Mouse (Mus musculus) spleen, adult 18-20 months (tissue): Measurements from ENCODE around the gene Trp63.

Experiments used
- DNase-seq, 2 experiments: peaks; one replicate each; pipeline ENCODE4 v3.0.0; 2022; ENCODE audit warnings: mixed read lengths in 2 of 2

The Trp63 gene

GRCm38 (mm10) chr16:25877416-25877965, 193.9 kb downstream of the Trp63 start:
- no peak for DNase-seq

- DNase-seq: no peak
Observed at GRCm38 (mm10) chr16:25878116-25878515, 194.6 kb downstream of the Trp63 start.

- no peak for DNase-seq
Observed at GRCm38 (mm10) chr16:25899071-25899470, 215.5 kb downstream of the Trp63 start.

- no peak for DNase-seq
Observed at GRCm38 (mm10) chr16:25899657-25900056, 216.1 kb downstream of the Trp63 start.

- DNase-seq: no peak
Observed at GRCm38 (mm10) chr16:25900389-25900908, 216.9 kb downstream of the Trp63 start.

- no peak for DNase-seq
Observed at GRCm38 (mm10) chr16:25912185-25912584, 228.6 kb downstream of the Trp63 start.

- DNase-seq: no peak
Observed at GRCm38 (mm10) chr16:25934181-25934580, 250.6 kb downstream of the Trp63 start.
